Mouse (Mus musculus) small intestine, adult 2 months (tissue): ENCODE results near the gene Hhat.

Experiments
- CTCF ChIP-seq: fragments of 200-500 bp; IDR thresholded peaks from 2 replicates; pipeline ENCODE4 v1.5.1; 2012; ENCODE audit warnings: low read depth, mild to moderate bottlenecking, control low read depth, inconsistent platforms, low read length, moderate library complexity, mixed read lengths; ENCODE audit not compliant: insufficient replicate concordance, insufficient read length; ENCODE audit errors: extremely low read depth
- POLR2A ChIP-seq: fragments of 200-500 bp; IDR thresholded peaks from 2 replicates; pipeline ENCODE4 v1.6.1; 2012; ENCODE audit warnings: low read depth, mild to moderate bottlenecking, control low read depth, inconsistent platforms, low read length, moderate library complexity

DNA sequence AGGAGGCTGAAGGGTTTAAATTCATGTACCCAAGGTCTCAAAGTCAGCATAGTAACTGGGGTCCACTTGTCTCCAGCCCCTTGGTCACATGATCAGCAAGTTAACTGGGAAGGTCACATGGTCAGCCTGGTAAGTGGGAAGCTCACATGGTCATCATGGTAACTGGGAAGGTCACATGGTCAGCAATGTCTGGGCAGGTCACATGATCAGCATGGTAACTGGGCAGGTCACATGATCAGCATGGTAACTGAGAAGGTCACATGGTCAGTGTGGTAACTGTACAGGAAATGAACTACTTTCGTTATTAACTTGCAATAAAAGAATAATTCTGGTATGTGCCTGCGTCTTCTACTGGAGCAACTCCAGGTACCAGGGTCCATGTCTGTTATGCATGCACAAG lies 29.1 kb downstream of the Hhat start:
- TF ChIP-seq CTCF (no peak), POLR2A (no peak)
